Mouse (Mus musculus) hindbrain, embryonic 10.5 days (tissue): ENCODE measurements around the gene Zfp36l1. TPM values are rescaled to one million over a fixed set of nuclear protein-coding genes. Genes with fewer than 3 reads are reported as not detected.
A peak's percentile ranks its signal among the peaks of the same experiment; 100 is the strongest.

ENCODE experiments used
- DNase-seq: peaks from one replicate; pipeline ENCODE4 v3.0.0-alpha.2; 2017; ENCODE audit warnings: low spot score
- H3K27ac ChIP-seq: fragments of 300-500 bp; sonication (generic); 2 replicates; pipeline ENCODE4 v1.5.1; 2016; ENCODE audit warnings: mild to moderate bottlenecking, moderate library complexity
- H3K27me3 ChIP-seq: fragments of 300-500 bp; sonication (generic); 2 replicates; pipeline ENCODE4 v1.6.1; 2016; ENCODE audit warnings: mild to moderate bottlenecking; ENCODE audit not compliant: poor library complexity, insufficient read depth, severe bottlenecking
- H3K36me3 ChIP-seq: fragments of 300-500 bp; sonication (generic); 2 replicates; pipeline ENCODE4 v1.6.1; 2016; ENCODE audit warnings: mild to moderate bottlenecking, moderate library complexity
- H3K4me1 ChIP-seq: fragments of 300-500 bp; sonication (generic); replicated peaks from 2 replicates; pipeline ENCODE4 v1.6.1; 2016; ENCODE audit warnings: mild to moderate bottlenecking
- H3K4me3 ChIP-seq: fragments of 300-500 bp; sonication (generic); 2 replicates; pipeline ENCODE4 v1.5.1; 2016; ENCODE audit warnings: mild to moderate bottlenecking, moderate library complexity
- H3K9me3 ChIP-seq: fragments of 300-500 bp; sonication (generic); 2 replicates; pipeline ENCODE4 v1.6.1; 2016; ENCODE audit warnings: mild to moderate bottlenecking, moderate library complexity
- WGBS: fragments of 180-500 bp; shearing (Covaris S2); methylation state at CpG from one replicate; pipeline ENCODE4 v1.1.7; 2016; 5-methylcytosine and 5-hydroxymethylcytosine counted together
- polyA plus RNA-seq: library from polyadenylated mRNA; unstranded; fragments of >200 nt; fragmentation: Nextera tagmentation; extraction: Ambion mirVana; gene quantifications from 2 replicates; pipeline ENCODE4 v1.2.1, GENCODE M21; 2016

The Zfp36l1 gene
- polyA plus RNA-seq, 1 experiment from 2014 or later = 106 TPM

GRCm38 (mm10) chr12:80068016-80068415, 44.8 kb downstream of the Zfp36l1 start:
- no peak for DNase-seq
- 81% methylated on average over 7 of the region's 7 CpGs for WGBS
- Histone ChIP-seq H3K27ac (peak overlapping the region; percentile 47; the same call in 1 of the 2 replicates), H3K4me3 (no peak overlapping the region), H3K36me3 (no peaks in the 10 kb centered on the region), H3K9me3 (no peaks in the 10 kb centered on the region), H3K27me3 (no peaks in the 10 kb centered on the region), H3K4me1 (peaks cover 42% of the 10 kb centered on the region)

DNA sequence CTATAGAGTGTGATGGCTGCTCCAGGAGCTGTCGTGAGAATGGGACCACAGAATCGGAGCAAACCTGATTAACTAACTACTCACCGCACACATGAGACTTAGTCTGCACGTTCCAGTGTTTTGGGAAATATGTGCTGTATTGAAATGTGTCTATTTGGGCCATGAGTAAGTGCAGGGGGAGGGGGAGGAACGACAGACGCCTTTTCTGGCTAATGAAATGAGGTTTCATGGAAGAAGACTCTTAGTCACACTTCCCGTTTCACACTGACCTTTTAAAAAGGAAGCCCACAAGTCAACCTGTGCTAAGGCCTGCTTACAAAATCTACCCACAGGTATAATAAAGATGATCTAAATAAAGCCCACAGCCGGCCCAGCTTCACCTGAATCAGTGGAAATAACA, 47.8 kb downstream of the Zfp36l1 start:
- H3K4me3 ChIP-seq = no peak overlapping the region
- no peaks in the 10 kb centered on the region for H3K9me3 ChIP-seq
- H3K27me3 ChIP-seq = no peaks in the 10 kb centered on the region
- DNase-seq = no peak
- no peaks in the 10 kb centered on the region for H3K36me3 ChIP-seq
- H3K27ac ChIP-seq = peak overlapping the region; percentile 94
- WGBS = 84% methylated on average over 8 of the region's 8 CpGs
- H3K4me1 ChIP-seq = peaks cover 62% of the 10 kb centered on the region

DNA sequence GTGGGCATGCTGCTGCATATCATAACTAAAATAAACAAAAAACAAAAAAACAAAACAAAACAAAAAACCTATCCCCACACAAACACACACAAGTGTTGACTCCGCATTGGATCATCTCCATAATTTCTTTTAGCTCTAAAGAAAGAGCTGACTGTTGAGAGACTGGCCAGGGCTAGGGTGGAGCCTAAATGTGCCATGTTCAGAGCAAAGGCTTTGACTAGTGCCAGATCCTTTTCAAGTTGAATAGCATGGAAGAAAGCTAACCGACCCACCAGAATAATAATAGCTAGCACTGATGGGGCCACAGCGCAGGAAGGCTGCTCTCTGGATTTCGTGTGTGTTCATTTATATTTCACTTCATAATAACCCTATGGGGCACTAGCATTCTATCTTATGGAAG, 48.5 kb downstream of the Zfp36l1 start:
- peak overlapping the region; percentile 94 for H3K27ac ChIP-seq
- no peak for DNase-seq
- H3K4me3 ChIP-seq = no peak overlapping the region
- WGBS = 60% methylated on average over 4 of the region's 4 CpGs
- H3K36me3 ChIP-seq = no peaks in the 10 kb centered on the region
- no peaks in the 10 kb centered on the region for H3K27me3 ChIP-seq
- H3K4me1 ChIP-seq = peaks cover 68% of the 10 kb centered on the region
- no peaks in the 10 kb centered on the region for H3K9me3 ChIP-seq

- Histone ChIP-seq H3K4me3 (peak overlapping the region; percentile 24), H3K4me1 (peaks cover 69% of the 10 kb centered on the region), H3K27ac (peak overlapping the region; percentile 94), H3K27me3 (no peaks in the 10 kb centered on the region), H3K9me3 (no peaks in the 10 kb centered on the region), H3K36me3 (no peaks in the 10 kb centered on the region)
- peak; percentile 30 for DNase-seq
- WGBS = 19% methylated on average over 7 of the region's 7 CpGs
Measured at GRCm38 (mm10) chr12:80063402-80064150, 49.2 kb downstream of the Zfp36l1 start.

- no peaks in the 10 kb centered on the region for H3K27me3 ChIP-seq
- peaks cover 66% of the 10 kb centered on the region for H3K4me1 ChIP-seq
- under 1% methylated on average over 6 of the region's 6 CpGs for WGBS
- H3K36me3 ChIP-seq = no peaks in the 10 kb centered on the region
- peak overlapping the region; percentile 38 for H3K4me3 ChIP-seq
- peak; percentile 93 for DNase-seq
- H3K27ac ChIP-seq = peak overlapping the region; percentile 94
- H3K9me3 ChIP-seq = no peaks in the 10 kb centered on the region
Measured at GRCm38 (mm10) chr12:80062410-80063401, 50.1 kb downstream of the Zfp36l1 start.

DNA sequence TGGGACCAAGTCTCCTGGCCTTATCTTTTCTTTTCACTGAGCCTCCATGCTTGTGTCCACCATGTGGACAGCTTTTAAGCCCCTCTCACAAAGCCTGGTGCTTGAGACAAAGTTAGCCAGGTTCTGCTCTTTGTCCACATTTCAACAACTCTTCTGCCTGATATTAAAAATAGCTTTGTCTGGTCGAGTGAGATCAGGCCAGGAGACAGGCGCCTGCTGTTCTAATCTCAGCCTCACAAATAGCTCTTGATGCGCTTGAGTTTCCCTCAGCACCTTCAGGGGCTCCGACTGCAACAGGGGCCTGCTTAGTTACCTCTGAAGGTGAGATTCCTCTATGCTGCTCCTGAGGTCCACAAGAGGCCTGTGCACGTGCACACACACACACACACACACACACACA, 51.0 kb downstream of the Zfp36l1 start:
- H3K36me3 ChIP-seq = no peaks in the 10 kb centered on the region
- DNase-seq = no peak
- H3K4me3 ChIP-seq = peak overlapping the region; percentile 38
- H3K27ac ChIP-seq = peak overlapping the region; percentile 94
- H3K4me1 ChIP-seq = peaks cover 66% of the 10 kb centered on the region
- WGBS = 18% methylated on average over 5 of the region's 5 CpGs
- H3K27me3 ChIP-seq = no peaks in the 10 kb centered on the region
- no peaks in the 10 kb centered on the region for H3K9me3 ChIP-seq

DNA sequence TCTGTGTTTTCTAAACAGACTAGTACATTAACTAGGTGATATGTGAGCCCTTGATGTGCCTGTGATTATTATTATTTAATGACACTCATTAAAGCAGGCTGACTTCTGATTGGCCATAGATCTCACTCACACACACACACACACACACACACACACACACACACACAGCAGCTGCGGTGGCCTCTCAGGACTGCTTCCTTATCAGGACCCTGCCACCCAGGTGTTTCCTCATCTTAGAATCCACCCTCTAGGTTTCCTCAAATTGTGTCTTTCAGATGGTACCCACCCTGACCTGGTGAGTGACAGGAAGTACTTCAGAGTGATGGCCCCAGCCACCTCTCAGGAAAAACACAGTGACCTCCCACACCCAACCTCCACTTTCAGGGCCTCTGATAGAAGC, 52.0 kb downstream of the Zfp36l1 start:
- H3K27ac ChIP-seq = peak overlapping the region; percentile 94
- DNase-seq = no peak

DNA sequence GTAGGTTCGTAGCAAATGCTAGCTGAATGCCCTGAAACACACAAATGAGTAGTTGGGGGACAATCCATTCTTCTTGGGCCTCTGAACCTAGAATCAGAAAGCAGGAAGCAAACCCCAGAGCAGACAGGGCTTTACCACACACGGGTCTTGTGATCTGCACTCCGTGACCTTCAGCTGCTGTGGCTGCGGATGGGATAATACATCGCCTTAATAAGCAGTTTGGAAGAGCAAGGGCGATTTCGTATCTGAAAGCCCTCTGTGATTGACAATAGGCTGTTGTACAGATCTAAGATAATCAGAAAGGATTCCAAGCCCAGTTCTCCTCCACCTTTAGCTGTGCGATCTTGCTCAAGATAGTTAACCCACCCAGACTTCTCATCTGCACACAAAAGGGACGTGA, 52.5 kb downstream of the Zfp36l1 start:
- no peak overlapping the region for H3K4me3 ChIP-seq
- H3K27ac ChIP-seq = peak overlapping the region; percentile 94
- H3K4me1 ChIP-seq = peaks cover 61% of the 10 kb centered on the region
- no peaks in the 10 kb centered on the region for H3K36me3 ChIP-seq
- WGBS = 28% methylated on average over 9 of the region's 9 CpGs
- DNase-seq = no peak
- H3K9me3 ChIP-seq = no peaks in the 10 kb centered on the region
- no peaks in the 10 kb centered on the region for H3K27me3 ChIP-seq

More for the DNA sequence above, 52.0 kb downstream of the Zfp36l1 start:
- H3K27me3 ChIP-seq = no peaks in the 10 kb centered on the region
- no peaks in the 10 kb centered on the region for H3K36me3 ChIP-seq
- no peak overlapping the region for H3K4me3 ChIP-seq
- 70% methylated on average over 1 of the region's 1 CpGs for WGBS
- no peaks in the 10 kb centered on the region for H3K9me3 ChIP-seq
- peaks cover 66% of the 10 kb centered on the region for H3K4me1 ChIP-seq

DNA sequence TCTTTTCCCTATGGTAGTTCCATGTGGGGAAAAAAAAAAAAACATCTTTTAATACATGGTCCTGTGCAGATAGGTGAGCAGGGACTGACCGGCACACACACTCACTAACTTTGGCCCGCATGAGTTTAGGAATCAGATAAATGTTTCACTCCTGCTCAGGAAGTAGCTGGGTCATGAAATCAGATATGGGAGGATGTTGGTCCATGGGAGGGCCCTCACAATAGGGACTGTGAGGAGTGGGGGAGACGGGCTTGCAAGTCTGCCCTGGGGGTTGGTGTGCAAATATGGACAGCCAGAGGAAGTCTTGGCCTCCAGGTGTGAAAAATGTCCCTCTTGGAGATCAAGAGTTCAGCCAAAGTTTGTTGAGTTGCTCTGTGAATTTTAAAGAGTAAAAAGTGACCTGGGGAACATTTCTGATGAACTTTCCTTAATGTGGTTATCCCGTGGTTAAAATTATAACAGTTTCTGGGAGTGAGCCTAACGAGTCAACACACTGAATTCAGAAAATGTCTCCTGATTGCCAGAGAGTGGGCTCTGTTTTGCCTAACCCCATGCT, 53.0 kb downstream of the Zfp36l1 start:
- Histone ChIP-seq H3K27ac (peak overlapping the region; percentile 94), H3K36me3 (no peaks in the 10 kb centered on the region), H3K4me1 (peaks cover 57% of the 10 kb centered on the region), H3K27me3 (no peaks in the 10 kb centered on the region), H3K4me3 (no peak overlapping the region), H3K9me3 (no peaks in the 10 kb centered on the region)
- no peak for DNase-seq
- 66% methylated on average over 5 of the region's 5 CpGs for WGBS

Other genes starting within 250 kb of the Zfp36l1 start
- 24.1 and 27.6 TPM in 2 replicates for gene Actn1, start 147.4 kb upstream of the Zfp36l1 start, polyA plus RNA-seq